9 mouse cellular contexts compared by ENCODE assay signal in the genomic region with DNA sequence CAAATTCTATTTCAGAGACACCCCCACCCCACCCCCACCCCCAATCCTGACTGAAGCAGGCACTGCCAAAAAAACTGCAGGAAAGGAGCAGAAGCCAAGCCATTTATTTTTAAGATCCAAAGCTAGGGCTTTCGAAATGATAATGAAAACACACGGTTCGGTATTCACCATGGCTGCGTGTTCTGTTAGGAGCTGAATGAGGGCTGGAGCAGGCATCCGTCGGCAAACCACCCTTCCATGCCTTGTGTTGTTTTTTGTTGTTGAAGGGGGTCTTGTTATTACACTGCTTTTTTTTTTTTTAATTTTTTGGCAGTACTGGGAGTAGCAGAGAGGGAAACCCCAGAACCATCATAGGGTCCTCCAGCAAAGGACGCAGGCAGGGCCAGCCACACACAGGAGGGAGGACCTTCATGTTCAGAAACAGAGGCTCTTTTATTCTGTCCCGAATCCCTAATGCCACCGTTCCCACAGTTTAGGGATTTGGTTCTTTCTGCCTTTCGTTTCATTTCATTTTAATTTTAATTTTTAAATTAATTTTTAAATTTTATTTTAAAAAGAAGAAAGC. TPM values are rescaled to one million over a fixed set of nuclear protein-coding genes. Genes with fewer than 3 reads are reported as not detected.
DNase-seq lines count a peak whose midpoint lies in the region; ATAC-seq and TF ChIP-seq lines count a peak whose summit lies in the region.
"Had no signal": no experiment of that assay in that cellular context is flagged by ENCODE, and none has a peak within 500 bp of the region (broad histone marks: within the 10 kb centered on the region; RNA-seq: fewer than 3 reads in every experiment).

No protein-coding gene starts in this region.

- DNase-seq in embryonic facial prominence, embryonic 10.5 days (ENCODE audit: low spot score), result no peak
- DNase-seq in limb, embryonic 10.5 days (ENCODE audit: low spot score), result no peak
- no peak for DNase-seq in adrenal gland, adult 18-20 months (ENCODE audit: low spot score in 2 of 2)
- DNase-seq in ovary, postnatal 14 days (ENCODE audit: low spot score), result no peak
- DNase-seq: liver, postnatal 0 days had no signal

- 71% methylated on average over 10 of the region's 10 CpGs for WGBS in embryonic facial prominence, embryonic 12.5 days
- 74% methylated on average over 10 of the region's 10 CpGs for WGBS in embryonic facial prominence, embryonic 10.5 days
- WGBS in limb, embryonic 12.5 days, result 74% methylated on average over 10 of the region's 10 CpGs
- WGBS in limb, embryonic 10.5 days, result 85% methylated on average over 10 of the region's 10 CpGs
- 50% methylated on average over 10 of the region's 10 CpGs for WGBS in neural tube, embryonic 13.5 days

- TF ChIP-seq POLR2A in embryonic fibroblast, embryonic 13.5 days (IDR thresholded peaks at IDR 0.05; ENCODE audit: low read depth, low read length), result 0 out of 2 replicates have a peak, but pooled peaks have one; percentile 9

- H3K9me3 ChIP-seq in embryonic facial prominence, embryonic 12.5 days, result no peaks in the 10 kb centered on the region
- no peaks in the 10 kb centered on the region for H3K9me3 ChIP-seq in embryonic facial prominence, embryonic 10.5 days
- no peaks in the 10 kb centered on the region for H3K9me3 ChIP-seq in limb, embryonic 12.5 days
- no peaks in the 10 kb centered on the region for H3K9me3 ChIP-seq in limb, embryonic 10.5 days (replicated peaks)
- H3K9me3 ChIP-seq in neural tube, embryonic 13.5 days, result no peaks in the 10 kb centered on the region

- no peak for ATAC-seq in embryonic facial prominence, embryonic 12.5 days (ENCODE audit: insufficient number of reproducible peaks, insufficient read depth, low FRiP score, low TSS enrichment)
- no peak for ATAC-seq in limb, embryonic 12.5 days (ENCODE audit: insufficient number of reproducible peaks, insufficient read depth, low FRiP score, low TSS enrichment, low read depth)
- no peak for ATAC-seq in neural tube, embryonic 13.5 days (ENCODE audit: low read depth)
- ATAC-seq: liver, postnatal 0 days had no signal

- 0 out of 2 replicates have a peak overlapping the region, but pooled peaks have one; percentile 1 for H3K4me2 ChIP-seq in embryonic facial prominence, embryonic 12.5 days (replicated peaks)
- H3K4me2 ChIP-seq in limb, embryonic 12.5 days, result peak overlapping the region; percentile 17; the same call in 1 of the 2 replicates
- H3K4me2 ChIP-seq in neural tube, embryonic 13.5 days, result peak overlapping the region; percentile 97

- TF ChIP-seq CTCF in embryonic fibroblast, embryonic 13.5 days (IDR thresholded peaks at IDR 0.05; ENCODE audit: borderline replicate concordance, insufficient read depth, low read length), result no peak

- no peak overlapping the region for H3K27ac ChIP-seq in embryonic facial prominence, embryonic 12.5 days
- H3K27ac ChIP-seq in embryonic facial prominence, embryonic 10.5 days (replicated peaks), result no peak overlapping the region
- peak overlapping the region; percentile 78 for H3K27ac ChIP-seq in limb, embryonic 12.5 days
- no peak overlapping the region for H3K27ac ChIP-seq in limb, embryonic 10.5 days
- H3K27ac ChIP-seq in embryonic fibroblast, embryonic 13.5 days (ENCODE audit: insufficient read depth, low read length), result no peak overlapping the region
- H3K27ac ChIP-seq in neural tube, embryonic 13.5 days (replicated peaks), result peak overlapping the region; percentile 96

- H3K4me1 ChIP-seq in embryonic facial prominence, embryonic 12.5 days, result no peaks in the 10 kb centered on the region
- H3K4me1 ChIP-seq in embryonic facial prominence, embryonic 10.5 days, result no peaks in the 10 kb centered on the region
- H3K4me1 ChIP-seq in limb, embryonic 12.5 days (replicated peaks), result peaks cover 20% of the 10 kb centered on the region
- H3K4me1 ChIP-seq in limb, embryonic 10.5 days, result peaks cover 5% of the 10 kb centered on the region; the same call in 1 of the 2 replicates
- peaks cover 19% of the 10 kb centered on the region for H3K4me1 ChIP-seq in embryonic fibroblast, embryonic 13.5 days (ENCODE audit: control insufficient read depth, insufficient read depth, low read length)
- peaks cover 96% of the 10 kb centered on the region for H3K4me1 ChIP-seq in neural tube, embryonic 13.5 days (replicated peaks)

- H3K27me3 ChIP-seq in embryonic facial prominence, embryonic 12.5 days, result peaks cover 26% of the 10 kb centered on the region
- H3K27me3 ChIP-seq in embryonic facial prominence, embryonic 10.5 days (replicated peaks; ENCODE audit: low read depth, poor library complexity, severe bottlenecking), result peaks cover 96% of the 10 kb centered on the region
- H3K27me3 ChIP-seq in limb, embryonic 12.5 days, result peaks cover 36% of the 10 kb centered on the region
- peaks cover 61% of the 10 kb centered on the region for H3K27me3 ChIP-seq in limb, embryonic 10.5 days (ENCODE audit: low read depth, poor library complexity, severe bottlenecking)
- H3K27me3 ChIP-seq in neural tube, embryonic 13.5 days, result no peaks in the 10 kb centered on the region

- H3K9ac ChIP-seq in embryonic facial prominence, embryonic 12.5 days, result no peak overlapping the region
- H3K9ac ChIP-seq in limb, embryonic 12.5 days (replicated peaks), result peak overlapping the region; percentile 31; the same call in 1 of the 2 replicates
- H3K9ac ChIP-seq in neural tube, embryonic 13.5 days, result peak overlapping the region; percentile 100
- H3K9ac ChIP-seq: liver, postnatal 0 days had no signal

- no peak overlapping the region for H3K4me3 ChIP-seq in embryonic facial prominence, embryonic 12.5 days
- H3K4me3 ChIP-seq in embryonic facial prominence, embryonic 10.5 days, result no peak overlapping the region
- H3K4me3 ChIP-seq in limb, embryonic 12.5 days (replicated peaks), result no peak overlapping the region
- H3K4me3 ChIP-seq in limb, embryonic 10.5 days, result no peak overlapping the region
- H3K4me3 ChIP-seq in embryonic fibroblast, embryonic 13.5 days (ENCODE audit: insufficient read depth, low read length), result no peak overlapping the region
- H3K4me3 ChIP-seq in neural tube, embryonic 13.5 days, result peak overlapping the region; percentile 98

- H3K36me3 ChIP-seq in embryonic facial prominence, embryonic 12.5 days, result 0 out of 2 replicates have a peak, but pooled peaks cover 7% of the 10 kb centered on the region
- no peaks in the 10 kb centered on the region for H3K36me3 ChIP-seq in embryonic facial prominence, embryonic 10.5 days (replicated peaks)
- H3K36me3 ChIP-seq in limb, embryonic 12.5 days, result peaks cover 16% of the 10 kb centered on the region
- H3K36me3 ChIP-seq in limb, embryonic 10.5 days, result no peaks in the 10 kb centered on the region
- peaks cover 42% of the 10 kb centered on the region for H3K36me3 ChIP-seq in neural tube, embryonic 13.5 days

RNA-seq across cellular contexts. Expression of a gene that starts 54.8 kb away (rescaled TPM):
- polyA plus RNA-seq in embryonic facial prominence, embryonic 12.5 days (2016; fragmentation: Nextera tagmentation; extraction: Ambion mirVana), result 1.7 and 2.2 TPM in 2 replicates
- 0.29 and 0.75 TPM in 2 replicates for polyA plus RNA-seq in embryonic facial prominence, embryonic 10.5 days (2016; fragmentation: Nextera tagmentation; extraction: Ambion mirVana)
- polyA plus RNA-seq in limb, embryonic 12.5 days (2016; fragmentation: Nextera tagmentation; extraction: Ambion mirVana), result 1.9 and 2.4 TPM in 2 replicates
- polyA plus RNA-seq in limb, embryonic 10.5 days (2016; fragmentation: Nextera tagmentation; extraction: Ambion mirVana), result 0.16 and 0.45 TPM in 2 replicates
- polyA plus RNA-seq in embryonic fibroblast, embryonic 13.5 days (2011; ENCODE audit: insufficient read length, low read depth, missing spikeins), result 0.25 and 0.67 TPM in 2 replicates
- polyA plus RNA-seq in neural tube, embryonic 13.5 days (2015; fragmentation: Nextera tagmentation; extraction: Ambion mirVana), result 1.0 and 2.0 TPM in 2 replicates
- total RNA-seq in adrenal gland, adult 18-20 months (2021), result 100 to 1,000 TPM in 1 of 2 experiments, 10 to 100 TPM in 1; 30.9 to 107 TPM

Comparison
In these comparisons a context has a peak if more than half of its experiments do, and no peak if none do; other contexts are left out.
1. H3K27ac ChIP-seq: peak in limb, embryonic 12.5 days (single experiment) and neural tube, embryonic 13.5 days (single experiment); none in embryonic facial prominence, embryonic 12.5 days (single experiment), embryonic facial prominence, embryonic 10.5 days (single experiment), limb, embryonic 10.5 days (single experiment) and embryonic fibroblast, embryonic 13.5 days (single experiment).
2. H3K4me2 ChIP-seq: peak in every context shown above with its lines; median percentile 97 in neural tube, embryonic 13.5 days; 17 in limb, embryonic 12.5 days; 1 in embryonic facial prominence, embryonic 12.5 days.